Mouse (Mus musculus) midbrain, embryonic 14.5 days (tissue): Measurements from ENCODE around the gene Casq2. TPM values are rescaled to one million over a fixed set of nuclear protein-coding genes. Genes with fewer than 3 reads are reported as not detected.

Experiments
- ATAC-seq: fragments of 200-750 bp; cut with Nextera tagmentation; 2 replicates; pipeline ENCODE4 v1.8.0; 2017; ENCODE audit warnings: moderate number of reproducible peaks, moderate library complexity; ENCODE audit not compliant: low FRiP score, low TSS enrichment
- DNase-seq: peaks from one replicate; pipeline ENCODE4 v3.0.0-alpha.2; 2015
- H3K27ac ChIP-seq: fragments of 300-500 bp; sonication (generic); replicated peaks from 2 replicates; pipeline ENCODE4 v1.5.1; 2014; ENCODE audit warnings: mild to moderate bottlenecking, low read depth, low read length, moderate library complexity
- H3K27me3 ChIP-seq: fragments of 300-500 bp; sonication (generic); 2 replicates; pipeline ENCODE4 v1.6.1; 2014; ENCODE audit warnings: low read length, control low read depth, mixed read lengths; ENCODE audit not compliant: control insufficient read depth, insufficient read depth
- H3K36me3 ChIP-seq: fragments of 300-500 bp; sonication (generic); 2 replicates; pipeline ENCODE4 v1.6.1; 2014; ENCODE audit warnings: low read length, control low read depth; ENCODE audit not compliant: control insufficient read depth, insufficient read depth
- H3K4me1 ChIP-seq: fragments of 300-500 bp; sonication (generic); 2 replicates; pipeline ENCODE4 v1.6.1; 2014; ENCODE audit warnings: mild to moderate bottlenecking, antibody characterized with exemption, low read length, control low read depth; ENCODE audit not compliant: control insufficient read depth, insufficient read depth
- H3K4me2 ChIP-seq: fragments of 300-500 bp; sonication (generic); 2 replicates; pipeline ENCODE4 v1.6.1; 2014; ENCODE audit warnings: mild to moderate bottlenecking, low read length, moderate library complexity
- H3K4me3 ChIP-seq: fragments of 300-500 bp; sonication (generic); replicated peaks from 2 replicates; pipeline ENCODE4 v1.5.1; 2014; ENCODE audit warnings: low read depth, low read length
- H3K9ac ChIP-seq: fragments of 300-500 bp; sonication (generic); replicated peaks from 2 replicates; pipeline ENCODE4 v1.6.1; 2014; ENCODE audit warnings: mild to moderate bottlenecking, low read length, moderate library complexity
- H3K9me3 ChIP-seq: fragments of 300-500 bp; sonication (generic); 2 replicates; pipeline ENCODE4 v1.6.1; 2016; ENCODE audit warnings: low read length, control low read depth, mixed read lengths; ENCODE audit not compliant: control insufficient read depth
- WGBS: fragments of 180-500 bp; shearing (Covaris S2); extraction: QIAGEN DNeasy Blood & Tissue Kit; methylation state at CpG from one replicate; pipeline ENCODE4 v1.1.7; 2014; 5-methylcytosine and 5-hydroxymethylcytosine counted together
- polyA plus RNA-seq: library from polyadenylated mRNA; unstranded; fragments of >200 nt; fragmentation: Nextera tagmentation; extraction: Ambion mirVana; gene quantifications from 2 replicates; pipeline ENCODE4 v1.2.1, GENCODE M21; 2014

Casq2 gene
- polyA plus RNA-seq, 1 experiment from 2014 or later: 0.16 TPM

DNA sequence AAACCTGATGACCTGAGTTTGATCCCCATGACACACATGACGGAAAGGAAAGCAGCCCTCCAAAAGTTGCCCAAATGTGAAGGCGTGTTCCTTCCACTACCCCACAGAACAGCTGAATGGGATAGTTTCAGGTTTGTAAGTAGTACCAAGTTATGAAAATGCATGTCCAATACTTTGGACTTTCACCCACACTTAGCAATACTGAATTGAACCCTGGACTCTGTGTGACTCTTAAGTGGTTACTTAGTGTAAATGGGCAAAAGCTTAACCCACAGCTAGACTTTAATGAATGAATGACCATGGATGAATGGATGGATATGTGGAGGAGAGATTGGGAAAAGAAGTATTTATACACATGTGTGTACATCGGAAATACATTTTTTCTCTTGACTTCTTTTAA lies 8.6 kb downstream of the Casq2 start:
- H3K27me3 ChIP-seq: no peaks in the 10 kb centered on the region
- DNase-seq: no peak
- no peak overlapping the region for H3K9ac ChIP-seq
- no peaks in the 10 kb centered on the region for H3K36me3 ChIP-seq
- ATAC-seq: no peak
- H3K9me3 ChIP-seq: no peaks in the 10 kb centered on the region
- no peak overlapping the region for H3K4me3 ChIP-seq
- no peaks in the 10 kb centered on the region for H3K4me1 ChIP-seq
- no peak overlapping the region for H3K4me2 ChIP-seq
- H3K27ac ChIP-seq: no peak overlapping the region
- WGBS: 85% methylated on average over 3 of the region's 3 CpGs

- WGBS: 80% methylated on average over 5 of the region's 5 CpGs
- H3K4me3 ChIP-seq: no peak overlapping the region
- H3K27ac ChIP-seq: no peak overlapping the region
- no peak overlapping the region for H3K9ac ChIP-seq
- H3K36me3 ChIP-seq: no peaks in the 10 kb centered on the region
- H3K9me3 ChIP-seq: no peaks in the 10 kb centered on the region
- ATAC-seq (no peak), DNase-seq (no peak)
- H3K4me1 ChIP-seq: no peaks in the 10 kb centered on the region
- H3K27me3 ChIP-seq: no peaks in the 10 kb centered on the region
- H3K4me2 ChIP-seq: no peak overlapping the region
Measured at GRCm38 (mm10) chr3:102095412-102095811, 9.2 kb downstream of the Casq2 start.

GRCm38 (mm10) chr3:102096366-102096765 lies 10.2 kb downstream of the Casq2 start:
- ATAC-seq: no peak
- DNase-seq: no peak
- no peaks in the 10 kb centered on the region for H3K4me1 ChIP-seq
- no peaks in the 10 kb centered on the region for H3K36me3 ChIP-seq
- WGBS: 85% methylated on average over 8 of the region's 8 CpGs
- H3K4me2 ChIP-seq: no peak overlapping the region
- H3K4me3 ChIP-seq: no peak overlapping the region
- no peak overlapping the region for H3K27ac ChIP-seq
- H3K27me3 ChIP-seq: no peaks in the 10 kb centered on the region
- H3K9ac ChIP-seq: no peak overlapping the region
- no peaks in the 10 kb centered on the region for H3K9me3 ChIP-seq

DNA sequence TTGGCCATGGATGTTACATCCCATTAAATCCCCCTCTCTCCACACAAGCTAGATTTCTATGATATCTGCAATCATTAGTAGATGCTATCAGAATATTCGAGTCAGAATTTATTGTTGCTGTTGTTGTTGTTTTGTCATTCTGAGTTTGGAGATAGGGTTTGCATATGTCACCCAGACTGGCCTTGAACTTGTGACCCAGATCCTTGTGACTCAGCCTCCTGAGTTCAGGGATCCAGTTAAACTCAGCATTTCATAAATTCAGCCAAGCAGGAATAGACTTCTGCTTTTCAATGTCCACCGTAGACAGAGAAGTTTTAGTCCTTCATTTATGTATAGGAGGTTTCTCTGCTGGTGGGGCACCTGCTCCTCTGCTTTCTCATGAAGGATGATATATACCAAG lies 10.8 kb downstream of the Casq2 start:
- H3K27ac ChIP-seq: no peak overlapping the region
- no peak overlapping the region for H3K4me3 ChIP-seq
- ATAC-seq: no peak
- H3K4me2 ChIP-seq: no peak overlapping the region
- no peak for DNase-seq
- no peaks in the 10 kb centered on the region for H3K36me3 ChIP-seq
- H3K9me3 ChIP-seq: no peaks in the 10 kb centered on the region
- H3K9ac ChIP-seq: no peak overlapping the region
- no peaks in the 10 kb centered on the region for H3K4me1 ChIP-seq
- no peaks in the 10 kb centered on the region for H3K27me3 ChIP-seq
- 94% methylated on average over 2 of the region's 2 CpGs for WGBS

DNA sequence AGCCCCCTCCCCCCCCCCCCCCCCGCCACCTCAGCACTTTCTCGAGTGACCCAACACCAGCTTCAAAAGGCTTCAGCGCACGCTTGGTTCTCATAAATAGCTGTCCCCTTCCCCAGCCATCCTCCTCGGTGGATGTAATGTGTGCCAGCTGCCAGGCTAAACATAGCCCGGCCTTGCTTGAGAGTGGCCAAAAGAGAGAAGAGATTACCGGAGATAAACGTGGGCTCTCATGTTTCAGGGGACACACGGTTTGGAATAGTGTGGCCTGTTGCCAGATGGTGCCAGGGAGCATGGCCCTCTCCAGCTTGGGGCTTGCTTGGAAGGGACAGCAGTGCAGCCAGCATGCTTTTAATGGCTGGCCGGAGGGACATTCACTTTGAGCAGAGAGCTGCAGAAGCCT lies 13.0 kb downstream of the Casq2 start:
- 78% methylated on average over 9 of the region's 10 CpGs for WGBS
- no peaks in the 10 kb centered on the region for H3K4me1 ChIP-seq
- H3K27ac ChIP-seq: no peak overlapping the region
- no peak overlapping the region for H3K9ac ChIP-seq
- no peaks in the 10 kb centered on the region for H3K36me3 ChIP-seq
- H3K4me2 ChIP-seq: no peak overlapping the region
- DNase-seq: no peak
- no peaks in the 10 kb centered on the region for H3K27me3 ChIP-seq
- H3K9me3 ChIP-seq: no peaks in the 10 kb centered on the region
- H3K4me3 ChIP-seq: no peak overlapping the region
- no peak for ATAC-seq

DNA sequence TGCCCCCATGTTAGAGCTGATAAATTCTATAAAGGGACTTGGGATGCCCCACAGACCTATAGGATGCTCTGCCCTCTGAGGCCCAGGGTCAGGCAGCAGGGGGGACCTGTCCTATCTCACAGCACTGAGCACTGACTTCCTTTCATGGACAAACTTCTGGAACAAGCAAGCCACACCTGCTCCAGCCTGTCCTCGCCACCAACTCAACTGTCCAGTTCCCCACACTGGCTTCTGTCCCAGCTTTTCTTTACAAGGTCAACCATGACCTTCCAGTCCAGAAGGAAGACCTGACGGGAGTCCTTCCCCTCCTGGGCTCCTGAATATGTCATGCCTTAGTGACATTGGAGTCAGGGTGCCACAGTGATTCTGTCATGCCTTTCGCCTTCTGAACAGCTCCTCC lies 13.6 kb downstream of the Casq2 start:
- ATAC-seq (no peak), DNase-seq (no peak)
- no peaks in the 10 kb centered on the region for H3K27me3 ChIP-seq
- H3K27ac ChIP-seq: no peak overlapping the region
- H3K4me1 ChIP-seq: no peaks in the 10 kb centered on the region
- no peaks in the 10 kb centered on the region for H3K9me3 ChIP-seq
- H3K36me3 ChIP-seq: no peaks in the 10 kb centered on the region
- 93% methylated on average over 3 of the region's 3 CpGs for WGBS
- no peak overlapping the region for H3K4me3 ChIP-seq
- H3K9ac ChIP-seq: no peak overlapping the region
- no peak overlapping the region for H3K4me2 ChIP-seq

- no peaks in the 10 kb centered on the region for H3K4me1 ChIP-seq
- H3K27ac ChIP-seq: no peak overlapping the region
- DNase-seq: no peak
- no peak overlapping the region for H3K4me2 ChIP-seq
- 86% methylated on average over 4 of the region's 4 CpGs for WGBS
- no peaks in the 10 kb centered on the region for H3K36me3 ChIP-seq
- H3K9ac ChIP-seq: no peak overlapping the region
- no peak for ATAC-seq
- H3K27me3 ChIP-seq: no peaks in the 10 kb centered on the region
- H3K4me3 ChIP-seq: no peak overlapping the region
- H3K9me3 ChIP-seq: no peaks in the 10 kb centered on the region
Measured at GRCm38 (mm10) chr3:102101445-102101844, 15.2 kb downstream of the Casq2 start.

DNA sequence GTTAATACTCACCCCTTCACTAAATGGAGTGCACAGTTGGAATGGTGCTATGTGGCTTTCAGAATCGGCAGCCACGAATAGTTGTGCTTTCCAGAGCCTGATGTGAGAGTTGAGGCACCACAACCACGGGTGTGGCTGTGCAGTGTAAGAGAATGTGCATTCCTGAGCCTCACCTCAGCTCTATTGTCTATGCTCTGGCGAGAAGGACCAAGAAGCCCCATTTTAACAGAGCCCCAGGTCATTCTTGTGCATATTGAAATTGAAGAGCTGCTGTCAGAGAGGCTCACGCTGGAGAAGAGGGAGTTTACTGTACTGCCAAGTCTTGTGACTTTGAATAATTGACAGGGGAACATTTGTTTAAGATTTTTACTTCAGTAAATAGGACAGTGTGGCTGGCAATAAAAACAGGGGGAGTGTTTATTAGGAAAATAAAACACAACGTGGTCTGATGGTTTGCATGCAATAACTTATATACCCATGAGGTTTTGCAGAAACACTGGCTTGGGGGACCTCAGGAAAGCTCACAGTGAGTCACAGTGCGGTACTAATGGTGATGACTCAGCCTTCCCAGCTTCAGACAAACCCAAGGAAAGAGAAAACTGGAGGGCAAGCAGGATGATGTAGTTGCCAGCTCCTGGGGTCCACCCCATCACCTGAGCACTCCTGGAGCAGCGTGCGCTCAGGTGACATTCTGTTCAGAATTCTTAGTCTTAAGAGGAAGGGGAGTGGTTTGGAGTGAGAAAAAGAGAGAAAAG lies 17.8 kb downstream of the Casq2 start:
- H3K4me1 ChIP-seq: no peaks in the 10 kb centered on the region
- 77% methylated on average over 9 of the region's 9 CpGs for WGBS

GRCm38 (mm10) chr3:102108201-102108600 lies 22.0 kb downstream of the Casq2 start:
- DNase-seq (peak; percentile 32), ATAC-seq (no peak)
- H3K36me3 ChIP-seq: no peaks in the 10 kb centered on the region
- no peaks in the 10 kb centered on the region for H3K27me3 ChIP-seq
- H3K4me3 ChIP-seq: no peak overlapping the region
- H3K4me2 ChIP-seq: no peak overlapping the region
- no peak overlapping the region for H3K9ac ChIP-seq
- H3K4me1 ChIP-seq: no peaks in the 10 kb centered on the region
- H3K27ac ChIP-seq: no peak overlapping the region
- no peaks in the 10 kb centered on the region for H3K9me3 ChIP-seq
- 88% methylated on average over 3 of the region's 3 CpGs for WGBS

More for the DNA sequence above, 17.8 kb downstream of the Casq2 start:
- H3K27me3 ChIP-seq: no peaks in the 10 kb centered on the region
- no peak overlapping the region for H3K4me2 ChIP-seq
- H3K9ac ChIP-seq: no peak overlapping the region
- no peak overlapping the region for H3K27ac ChIP-seq
- ATAC-seq (no peak), DNase-seq (no peak)
- no peaks in the 10 kb centered on the region for H3K36me3 ChIP-seq
- H3K9me3 ChIP-seq: no peaks in the 10 kb centered on the region
- H3K4me3 ChIP-seq: no peak overlapping the region
